Mouse (Mus musculus): ENCODE data around the gene Ppfibp2. TPM values are rescaled to one million over a fixed set of nuclear protein-coding genes. Genes with fewer than 3 reads are reported as not detected.

Gene Ppfibp2
- polyA plus RNA-seq, 1 experiment: 8.4 TPM

DNA sequence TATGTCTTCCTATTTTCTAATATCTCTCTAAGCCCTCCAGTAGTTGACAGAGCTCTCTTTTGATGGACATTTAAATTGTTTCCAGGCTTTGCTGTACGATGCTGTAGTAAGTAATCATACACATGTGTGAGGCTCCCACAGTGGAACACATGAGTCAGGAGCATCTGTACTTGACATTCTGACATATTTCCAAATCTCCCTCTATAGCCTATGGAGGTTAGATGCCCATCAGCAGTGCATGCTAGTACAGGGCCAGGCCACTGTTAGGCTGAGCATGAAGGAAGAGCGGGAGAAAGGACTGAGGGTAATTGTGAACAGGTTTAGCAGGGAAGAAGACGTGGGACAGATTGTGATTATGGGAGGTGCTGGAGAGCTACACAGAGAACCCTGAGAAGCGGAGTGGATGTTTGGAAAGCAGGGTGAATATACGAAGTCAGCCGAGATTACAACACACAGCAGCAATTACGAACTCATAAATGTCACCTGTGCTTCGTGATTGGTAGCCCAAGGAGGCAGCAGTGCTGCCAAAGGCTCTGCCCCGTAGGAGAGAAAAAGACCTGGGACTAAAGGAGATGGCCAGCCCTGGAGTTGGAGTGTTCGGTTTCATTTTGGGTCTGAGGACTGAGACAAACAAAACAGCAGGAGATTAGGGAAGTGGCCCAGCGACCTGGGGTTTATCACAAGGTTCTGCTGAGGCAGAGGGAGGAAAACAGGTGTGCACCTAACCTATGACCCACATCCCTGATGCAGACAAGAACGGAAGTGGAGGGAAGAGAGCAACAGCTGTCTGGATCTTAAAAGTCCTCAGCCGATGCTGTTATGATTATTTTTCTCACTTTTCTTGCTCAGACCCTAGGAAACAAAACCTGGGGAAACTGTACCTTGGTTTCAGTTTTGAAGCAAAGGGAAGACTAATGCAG is 107.7 kb downstream of the Ppfibp2 start:
- no peaks in the 10 kb centered on the region for H3K36me3 ChIP-seq (ENCODE audit: control insufficient read depth, insufficient read depth, low read length)
- no peak overlapping the region for H3K27ac ChIP-seq (ENCODE audit: control insufficient read depth, insufficient read depth, low read depth, low read length)
- no peak overlapping the region for H3K4me3 ChIP-seq (ENCODE audit: control insufficient read depth, low read depth, low read length)
- TF ChIP-seq POLR2A (IDR thresholded peaks at IDR 0.05; ENCODE audit: control insufficient read depth, low read depth, low read length) (no peak), CTCF (IDR thresholded peaks at IDR 0.05; ENCODE audit: control insufficient read depth, insufficient read depth, insufficient replicate concordance, low read depth, low read length) (no peak)
- no peaks in the 10 kb centered on the region for H3K27me3 ChIP-seq (ENCODE audit: control insufficient read depth, insufficient read depth, low read length)
- no peaks in the 10 kb centered on the region for H3K4me1 ChIP-seq (ENCODE audit: control insufficient read depth, insufficient read depth, low read length)

DNA sequence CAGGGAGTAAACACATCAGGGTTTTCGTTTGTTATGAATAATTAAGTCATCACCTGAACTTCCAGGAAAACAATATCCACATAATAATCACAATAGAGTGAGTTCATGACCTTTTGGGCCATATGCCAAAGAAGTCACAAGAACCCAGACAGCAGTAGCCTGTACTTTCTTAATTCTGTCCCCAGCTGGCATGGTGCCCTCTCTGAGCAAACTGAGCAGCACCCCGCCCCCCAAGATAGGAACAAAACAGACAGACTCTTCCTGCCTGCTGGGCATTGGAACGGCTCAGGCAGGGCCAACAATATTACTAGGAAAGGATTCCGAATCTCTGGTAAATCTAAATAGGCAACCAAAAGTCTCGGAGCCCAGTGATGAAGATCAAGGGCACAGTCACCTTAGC is 110.9 kb downstream of the Ppfibp2 start:
- Histone ChIP-seq H3K36me3 (ENCODE audit: control insufficient read depth, insufficient read depth, low read length) (no peaks in the 10 kb centered on the region), H3K27ac (ENCODE audit: control insufficient read depth, insufficient read depth, low read depth, low read length) (no peak overlapping the region), H3K27me3 (ENCODE audit: control insufficient read depth, insufficient read depth, low read length) (no peaks in the 10 kb centered on the region), H3K4me3 (ENCODE audit: control insufficient read depth, low read depth, low read length) (no peak overlapping the region), H3K4me1 (ENCODE audit: control insufficient read depth, insufficient read depth, low read length) (no peaks in the 10 kb centered on the region)
- TF ChIP-seq CTCF (IDR thresholded peaks at IDR 0.05; ENCODE audit: control insufficient read depth, insufficient read depth, insufficient replicate concordance, low read depth, low read length) (no peak), POLR2A (IDR thresholded peaks at IDR 0.05; ENCODE audit: control insufficient read depth, low read depth, low read length) (no peak)

DNA sequence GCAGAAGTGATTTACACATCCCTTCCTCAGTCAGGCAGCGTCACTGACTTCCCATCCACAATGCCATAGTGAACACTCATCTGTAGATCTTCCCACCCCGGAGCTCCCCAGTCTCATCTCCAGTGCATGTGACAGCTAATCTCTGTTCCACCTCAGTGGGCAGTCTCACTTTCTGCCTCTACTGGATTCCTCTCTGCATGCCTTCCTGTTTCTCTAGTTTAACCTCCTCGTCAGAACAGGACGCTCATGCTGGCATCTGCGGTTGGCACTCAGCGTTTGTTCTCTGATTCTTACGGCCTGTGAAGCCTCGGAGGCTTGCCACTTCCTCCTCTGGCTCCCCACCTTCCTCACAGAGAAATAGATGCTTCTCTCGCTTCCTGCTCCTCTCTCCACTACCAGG is 112.6 kb downstream of the Ppfibp2 start:
- Histone ChIP-seq H3K27me3 (ENCODE audit: control insufficient read depth, insufficient read depth, low read length) (no peaks in the 10 kb centered on the region), H3K4me3 (ENCODE audit: control insufficient read depth, low read depth, low read length) (no peak overlapping the region), H3K27ac (ENCODE audit: control insufficient read depth, insufficient read depth, low read depth, low read length) (no peak overlapping the region), H3K36me3 (ENCODE audit: control insufficient read depth, insufficient read depth, low read length) (no peaks in the 10 kb centered on the region), H3K4me1 (ENCODE audit: control insufficient read depth, insufficient read depth, low read length) (no peaks in the 10 kb centered on the region)
- TF ChIP-seq CTCF (IDR thresholded peaks at IDR 0.05; ENCODE audit: control insufficient read depth, insufficient read depth, insufficient replicate concordance, low read depth, low read length): no peak
- no peak for TF ChIP-seq POLR2A (IDR thresholded peaks at IDR 0.05; ENCODE audit: control insufficient read depth, low read depth, low read length)

DNA sequence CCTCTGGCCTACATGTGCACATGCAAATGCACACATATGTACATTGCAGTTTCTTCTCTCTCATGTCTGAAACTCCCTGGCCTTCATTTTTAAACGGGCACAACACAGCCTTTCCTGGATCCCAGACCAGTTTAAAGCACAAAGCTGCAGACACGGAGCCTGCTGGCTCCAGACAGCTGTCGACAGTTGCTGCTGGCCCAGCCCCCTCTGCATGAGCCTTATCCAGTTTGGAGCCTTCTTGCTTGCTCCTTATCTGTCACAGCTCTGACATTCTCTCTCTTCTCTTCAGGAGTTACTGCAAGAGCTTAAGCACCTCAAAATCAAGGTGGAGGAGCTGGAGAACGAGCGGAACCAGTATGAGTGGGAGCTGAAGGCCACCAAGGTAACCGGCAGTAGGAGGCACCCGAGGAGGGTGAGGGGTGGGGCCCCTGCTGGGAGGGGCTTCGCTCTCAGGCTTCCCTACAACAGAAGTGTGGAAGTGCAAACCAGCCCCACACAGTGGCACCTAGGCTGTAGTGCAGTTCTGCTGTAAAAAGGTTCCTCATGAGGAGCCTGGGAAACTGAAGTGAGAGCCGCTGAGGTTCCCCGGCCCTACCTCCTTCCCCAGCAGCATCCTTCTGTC is 113.6 kb downstream of the Ppfibp2 start:
- no peaks in the 10 kb centered on the region for H3K4me1 ChIP-seq (ENCODE audit: control insufficient read depth, insufficient read depth, low read length)
- no peak overlapping the region; the same call in 1 of the 2 replicates for H3K27ac ChIP-seq (ENCODE audit: control insufficient read depth, insufficient read depth, low read depth, low read length)
- no peak overlapping the region for H3K4me3 ChIP-seq (ENCODE audit: control insufficient read depth, low read depth, low read length)
- H3K36me3 ChIP-seq (ENCODE audit: control insufficient read depth, insufficient read depth, low read length): no peaks in the 10 kb centered on the region
- H3K27me3 ChIP-seq (ENCODE audit: control insufficient read depth, insufficient read depth, low read length): no peaks in the 10 kb centered on the region
- no peak for TF ChIP-seq POLR2A (IDR thresholded peaks at IDR 0.05; ENCODE audit: control insufficient read depth, low read depth, low read length)
- TF ChIP-seq CTCF (IDR thresholded peaks at IDR 0.05; ENCODE audit: control insufficient read depth, insufficient read depth, insufficient replicate concordance, low read depth, low read length): peak; percentile 37; the same call in 1 of the 2 replicates

DNA sequence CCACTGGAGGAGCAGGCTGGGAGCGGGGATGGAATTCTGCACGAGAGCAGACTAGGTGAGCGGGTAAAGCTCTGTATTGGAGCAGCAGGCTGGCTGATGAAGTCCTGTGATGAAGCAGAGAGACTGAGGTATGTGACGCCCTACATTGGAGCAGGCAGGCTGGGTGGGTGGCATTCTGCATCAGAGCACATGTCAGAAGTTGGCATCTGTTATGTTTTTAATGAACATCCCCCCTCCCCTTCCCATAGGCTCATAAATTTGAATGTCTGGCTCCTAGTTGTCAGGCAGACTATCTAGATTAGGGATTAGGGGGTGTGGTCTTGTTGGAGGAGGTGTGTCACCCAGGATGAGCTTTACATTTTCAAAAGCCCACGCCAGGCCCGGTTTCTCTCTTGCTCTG is 117.7 kb downstream of the Ppfibp2 start:
- H3K27ac ChIP-seq (ENCODE audit: control insufficient read depth, insufficient read depth, low read depth, low read length): no peak overlapping the region
- H3K4me1 ChIP-seq (ENCODE audit: control insufficient read depth, insufficient read depth, low read length): no peaks in the 10 kb centered on the region
- no peak for TF ChIP-seq CTCF (IDR thresholded peaks at IDR 0.05; ENCODE audit: control insufficient read depth, insufficient read depth, insufficient replicate concordance, low read depth, low read length)
- TF ChIP-seq POLR2A (IDR thresholded peaks at IDR 0.05; ENCODE audit: control insufficient read depth, low read depth, low read length): no peak
- no peaks in the 10 kb centered on the region for H3K27me3 ChIP-seq (ENCODE audit: control insufficient read depth, insufficient read depth, low read length)
- H3K36me3 ChIP-seq (ENCODE audit: control insufficient read depth, insufficient read depth, low read length): no peaks in the 10 kb centered on the region
- H3K4me3 ChIP-seq (ENCODE audit: control insufficient read depth, low read depth, low read length): no peak overlapping the region

DNA sequence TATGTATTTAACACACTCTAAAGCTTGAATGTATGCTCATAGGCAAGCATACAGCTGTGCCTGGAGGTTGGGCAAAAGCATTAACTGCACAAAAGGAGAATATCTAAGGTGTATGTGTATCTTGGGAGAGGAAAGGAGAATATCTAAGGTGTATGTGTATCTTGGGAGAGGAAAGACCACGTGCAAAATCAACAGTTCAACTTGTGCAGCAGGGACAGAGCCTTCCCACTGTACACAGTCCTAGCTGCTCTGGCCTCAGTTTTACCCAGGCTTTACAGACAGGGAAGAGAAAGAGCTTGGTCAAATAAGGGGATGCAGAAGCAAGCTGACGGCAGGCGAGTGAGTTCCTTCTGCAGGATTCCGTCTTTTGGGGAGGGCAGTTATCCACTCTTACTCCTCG is 119.1 kb downstream of the Ppfibp2 start:
- TF ChIP-seq POLR2A (IDR thresholded peaks at IDR 0.05; ENCODE audit: control insufficient read depth, low read depth, low read length) (no peak), CTCF (IDR thresholded peaks at IDR 0.05; ENCODE audit: control insufficient read depth, insufficient read depth, insufficient replicate concordance, low read depth, low read length) (no peak)
- no peaks in the 10 kb centered on the region for H3K4me1 ChIP-seq (ENCODE audit: control insufficient read depth, insufficient read depth, low read length)
- no peak overlapping the region for H3K4me3 ChIP-seq (ENCODE audit: control insufficient read depth, low read depth, low read length)
- H3K36me3 ChIP-seq (ENCODE audit: control insufficient read depth, insufficient read depth, low read length): no peaks in the 10 kb centered on the region
- H3K27me3 ChIP-seq (ENCODE audit: control insufficient read depth, insufficient read depth, low read length): no peaks in the 10 kb centered on the region
- no peak overlapping the region for H3K27ac ChIP-seq (ENCODE audit: control insufficient read depth, insufficient read depth, low read depth, low read length)

DNA sequence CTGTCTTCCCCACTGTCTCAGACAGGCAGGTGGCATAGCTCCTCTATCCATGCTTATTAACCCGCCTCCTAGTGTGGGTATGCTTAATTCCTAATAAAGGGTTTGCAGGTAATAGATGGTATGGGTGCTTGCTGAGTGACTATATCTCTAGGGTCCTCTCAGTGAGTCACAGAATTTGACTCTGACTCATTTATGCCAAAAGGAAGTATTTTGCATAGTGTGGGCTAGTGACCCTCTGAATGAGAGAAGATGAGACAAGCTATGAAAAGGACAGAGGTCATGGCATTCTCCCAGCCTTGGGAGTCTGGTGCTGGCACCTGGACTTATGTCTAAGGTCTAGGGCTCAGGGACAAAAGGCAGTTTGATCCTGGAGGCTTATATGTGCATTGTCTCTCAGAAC is 125.8 kb downstream of the Ppfibp2 start:
- H3K4me1 ChIP-seq (ENCODE audit: control insufficient read depth, insufficient read depth, low read length): no peaks in the 10 kb centered on the region
- H3K27ac ChIP-seq (ENCODE audit: control insufficient read depth, insufficient read depth, low read depth, low read length): no peak overlapping the region
- TF ChIP-seq CTCF (IDR thresholded peaks at IDR 0.05; ENCODE audit: control insufficient read depth, insufficient read depth, insufficient replicate concordance, low read depth, low read length): no peak
- TF ChIP-seq POLR2A (IDR thresholded peaks at IDR 0.05; ENCODE audit: control insufficient read depth, low read depth, low read length): no peak
- no peaks in the 10 kb centered on the region for H3K36me3 ChIP-seq (ENCODE audit: control insufficient read depth, insufficient read depth, low read length)
- H3K27me3 ChIP-seq (ENCODE audit: control insufficient read depth, insufficient read depth, low read length): no peaks in the 10 kb centered on the region
- no peak overlapping the region for H3K4me3 ChIP-seq (ENCODE audit: control insufficient read depth, low read depth, low read length)

All from testis, adult 2 months (tissue).